Mouse (Mus musculus): ENCODE results near the gene Polr2g. TPM values are rescaled to one million over a fixed set of nuclear protein-coding genes. Genes with fewer than 3 reads are reported as not detected.

Polr2g gene
- 152 TPM for polyA plus RNA-seq (2012; fragmentation: generic; extraction: Trizol)

DNA sequence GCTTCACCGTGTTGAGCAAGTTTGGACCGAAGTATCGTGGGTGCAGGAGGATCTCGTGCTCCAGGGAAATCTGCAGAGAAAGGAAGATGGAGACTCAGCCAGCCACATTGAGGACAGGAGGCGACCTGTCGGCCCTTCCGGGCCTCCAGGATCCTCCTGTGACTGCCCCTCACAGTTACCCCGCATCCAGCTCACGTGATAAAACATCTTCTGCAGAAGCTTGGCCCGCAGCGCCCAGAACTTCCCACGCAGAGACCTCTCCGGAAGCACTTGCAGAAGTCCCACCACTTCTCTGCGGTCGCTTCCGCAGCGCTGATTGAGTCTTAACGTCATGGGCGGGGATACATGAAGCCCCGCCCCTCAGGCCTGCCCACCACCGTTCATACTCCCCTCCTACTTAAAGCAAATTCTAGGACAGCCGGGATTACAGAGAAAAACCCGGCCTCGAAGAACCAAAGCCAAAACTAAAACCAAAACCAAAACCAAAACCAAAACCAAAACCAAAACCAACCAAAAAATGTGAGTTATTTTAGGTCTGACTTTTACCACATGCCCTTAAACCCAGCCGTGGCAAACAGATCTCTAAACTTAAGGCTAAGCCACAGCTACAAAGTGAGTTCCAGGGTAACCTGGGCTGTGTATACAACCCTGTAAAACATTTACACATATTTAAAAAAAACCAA lies at the start of gene Polr2g:
TSS of gene Polr2g (minus strand) at position 314 of the 683 bp plus-strand sequence.
- H3K36me3 ChIP-seq (ENCODE audit: control insufficient read depth, insufficient read depth), result peaks cover 16% of the 10 kb centered on the region
- TF ChIP-seq USF1 (IDR thresholded peaks at IDR 0.05; ENCODE audit: low read depth) (peak; percentile 7), CEBPB (IDR thresholded peaks at IDR 0.05; ENCODE audit: insufficient read depth, poor library complexity, severe bottlenecking) (no peak), TCF3 (IDR thresholded peaks at IDR 0.05; ENCODE audit: insufficient read length, low read depth) (no peak), MYOG (IDR thresholded peaks at IDR 0.05; ENCODE audit: control insufficient read depth in 1 of 3, insufficient read depth in 1 of 3, insufficient read length in 2 of 3, low read depth in 2 of 3) (no peak), REST (IDR thresholded peaks at IDR 0.05; ENCODE audit: insufficient read depth, insufficient read length) (no peak), POLR2AphosphoS2 (IDR thresholded peaks at IDR 0.05; ENCODE audit: insufficient read length, low read depth) (peak; percentile 63), MYOD1 (IDR thresholded peaks at IDR 0.05; ENCODE audit: control insufficient read depth in 1 of 3, insufficient read length in 2 of 3, low read depth in 2 of 3) (no peak), POLR2A (IDR thresholded peaks at IDR 0.05; ENCODE audit: insufficient read length, low read depth) (peak; percentile 74), MAX (IDR thresholded peaks at IDR 0.05; ENCODE audit: low read depth) (no peak), TCF12 (IDR thresholded peaks at IDR 0.05; ENCODE audit: insufficient read depth, poor library complexity, severe bottlenecking) (no peak)
- H3ac ChIP-seq (ENCODE audit: control insufficient read depth, insufficient read length), result peak within 1 kb of the TSS; percentile 23
- peak within 1 kb of the TSS; percentile 80 for H3K4me2 ChIP-seq (ENCODE audit: low read depth)
- H3K4me3 ChIP-seq, result peak within 1 kb of the TSS; percentile 75
- no peaks in the 10 kb centered on the region for H3K27me3 ChIP-seq (ENCODE audit: control insufficient read depth, insufficient read depth, insufficient read length)
- H3K79me2 ChIP-seq (ENCODE audit: control insufficient read depth, insufficient read depth), result peaks cover 23% of the 10 kb centered on the region

DNA sequence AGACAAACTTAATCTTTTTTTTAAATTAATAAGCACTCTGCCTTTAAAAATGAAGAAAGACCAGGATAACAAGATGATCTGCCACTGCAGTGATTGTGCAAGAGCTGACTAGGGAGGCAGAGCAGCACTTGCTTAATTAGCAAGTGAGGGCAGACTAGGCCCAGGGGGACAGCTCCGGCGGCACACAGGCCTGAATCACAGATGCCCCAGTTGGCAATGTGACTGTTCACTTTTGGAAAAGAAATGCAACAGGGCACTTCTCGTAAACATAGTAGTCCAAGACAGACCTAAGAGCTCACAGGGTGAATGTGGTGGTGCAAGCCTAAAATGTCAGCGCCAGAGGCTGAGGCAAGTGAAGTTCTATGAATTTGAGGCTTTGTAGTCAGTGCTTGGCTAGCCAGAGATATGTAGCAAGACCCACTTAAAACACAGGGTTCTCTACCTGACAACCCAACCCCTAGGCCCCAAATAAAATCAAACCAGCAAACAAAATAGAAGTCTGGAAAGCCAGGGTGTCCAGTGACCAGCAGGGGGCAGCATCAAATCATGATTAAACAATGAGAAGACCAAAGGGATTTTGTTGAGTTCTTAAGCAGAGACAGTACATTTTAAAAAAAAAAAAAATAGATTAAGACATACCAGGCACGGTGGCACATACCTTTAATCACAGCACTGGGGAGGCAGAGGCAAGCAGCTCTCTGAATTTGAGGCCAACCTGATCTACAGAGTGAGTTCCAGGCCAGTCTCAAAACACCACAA lies 46.2 kb upstream of the Polr2g start:
- Histone ChIP-seq H3K4me3 (no peak overlapping the region), H3K79me2 (ENCODE audit: control insufficient read depth, insufficient read depth) (no peaks in the 10 kb centered on the region), H3K27me3 (ENCODE audit: control insufficient read depth, insufficient read depth, insufficient read length) (no peaks in the 10 kb centered on the region), H3K4me2 (ENCODE audit: low read depth) (no peak overlapping the region), H3ac (ENCODE audit: control insufficient read depth, insufficient read length) (no peak overlapping the region), H3K36me3 (ENCODE audit: control insufficient read depth, insufficient read depth) (peaks cover 31% of the 10 kb centered on the region)
- no peak for TF ChIP-seq SRF (IDR thresholded peaks at IDR 0.05; ENCODE audit: control insufficient read depth, insufficient read length, low read depth)
- no peak for TF ChIP-seq E2F4 (IDR thresholded peaks at IDR 0.05; ENCODE audit: insufficient read depth)
- no peak for TF ChIP-seq TCF3 (IDR thresholded peaks at IDR 0.05; ENCODE audit: insufficient read length, low read depth)
- TF ChIP-seq USF1 (IDR thresholded peaks at IDR 0.05; ENCODE audit: low read depth), result no peak
- no peak for TF ChIP-seq MYOD1 (IDR thresholded peaks at IDR 0.05; ENCODE audit: control insufficient read depth in 1 of 3, insufficient read length in 2 of 3, low read depth in 2 of 3)

DNA sequence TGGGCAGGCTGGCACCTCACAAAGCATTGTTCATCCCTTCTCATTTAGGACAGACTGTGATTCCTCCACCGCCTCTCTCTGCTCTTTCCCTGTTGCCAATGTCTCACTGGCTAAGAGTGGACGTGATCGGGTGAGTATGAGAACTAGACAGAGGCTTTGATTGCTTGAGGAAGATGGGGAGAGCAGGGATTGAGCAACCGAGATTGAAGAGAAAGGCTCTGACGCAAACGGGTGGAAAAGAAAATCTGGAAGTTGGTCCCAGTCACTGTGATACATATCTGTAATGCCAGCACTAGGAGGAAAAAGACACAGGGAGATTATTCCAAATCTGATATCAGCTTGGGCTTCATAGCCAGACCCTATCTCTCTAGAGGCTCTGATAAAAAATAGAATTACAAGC lies 44.6 kb upstream of the Polr2g start:
- no peak overlapping the region for H3K4me3 ChIP-seq
- TF ChIP-seq USF1 (IDR thresholded peaks at IDR 0.05; ENCODE audit: low read depth) (no peak), MAX (IDR thresholded peaks at IDR 0.05; ENCODE audit: low read depth) (no peak), POLR2AphosphoS2 (IDR thresholded peaks at IDR 0.05; ENCODE audit: insufficient read length, low read depth) (no peak), MYOD1 (IDR thresholded peaks at IDR 0.05; ENCODE audit: control insufficient read depth in 1 of 3, insufficient read length in 2 of 3, low read depth in 2 of 3) (no peak), E2F4 (IDR thresholded peaks at IDR 0.05; ENCODE audit: insufficient read depth) (no peak), MYOG (IDR thresholded peaks at IDR 0.05; ENCODE audit: control insufficient read depth in 1 of 3, insufficient read depth in 1 of 3, insufficient read length in 2 of 3, low read depth in 2 of 3) (no peak), SRF (IDR thresholded peaks at IDR 0.05; ENCODE audit: control insufficient read depth, insufficient read length, low read depth) (no peak), CEBPB (IDR thresholded peaks at IDR 0.05; ENCODE audit: insufficient read depth, poor library complexity, severe bottlenecking) (no peak), POLR2A (IDR thresholded peaks at IDR 0.05; ENCODE audit: insufficient read length, low read depth) (no peak)
- H3ac ChIP-seq (ENCODE audit: control insufficient read depth, insufficient read length), result no peak overlapping the region
- H3K36me3 ChIP-seq (ENCODE audit: control insufficient read depth, insufficient read depth), result peaks cover 25% of the 10 kb centered on the region
- H3K4me2 ChIP-seq (ENCODE audit: low read depth), result no peak overlapping the region
- no peaks in the 10 kb centered on the region for H3K27me3 ChIP-seq (ENCODE audit: control insufficient read depth, insufficient read depth, insufficient read length)
- no peaks in the 10 kb centered on the region for H3K79me2 ChIP-seq (ENCODE audit: control insufficient read depth, insufficient read depth)

DNA sequence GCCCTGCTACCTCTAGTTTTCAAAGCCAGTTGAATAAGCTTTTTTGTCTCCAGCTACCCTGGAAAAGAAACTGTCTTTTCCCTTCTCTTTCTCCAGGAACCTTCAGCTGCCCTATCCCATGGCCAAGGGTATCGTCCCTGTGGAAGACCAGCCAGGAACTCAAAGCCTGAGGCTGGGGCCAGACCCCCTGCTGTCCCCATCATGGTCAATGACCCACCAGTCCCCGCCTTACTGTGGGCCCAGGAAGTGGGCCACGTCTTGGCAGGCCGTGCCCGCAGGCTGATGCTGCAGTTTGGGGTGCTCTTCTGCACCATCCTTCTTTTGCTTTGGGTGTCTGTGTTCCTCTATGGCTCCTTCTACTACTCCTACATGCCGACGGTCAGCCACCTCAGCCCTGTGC lies 42.6 kb upstream of the Polr2g start:
- Histone ChIP-seq H3K4me3 (no peak overlapping the region), H3K79me2 (ENCODE audit: control insufficient read depth, insufficient read depth) (no peaks in the 10 kb centered on the region), H3ac (ENCODE audit: control insufficient read depth, insufficient read length) (no peak overlapping the region), H3K4me2 (ENCODE audit: low read depth) (no peak overlapping the region), H3K27me3 (ENCODE audit: control insufficient read depth, insufficient read depth, insufficient read length) (no peaks in the 10 kb centered on the region), H3K36me3 (ENCODE audit: control insufficient read depth, insufficient read depth) (peaks cover 18% of the 10 kb centered on the region)
- TF ChIP-seq SRF (IDR thresholded peaks at IDR 0.05; ENCODE audit: control insufficient read depth, insufficient read length, low read depth) (no peak), E2F4 (IDR thresholded peaks at IDR 0.05; ENCODE audit: insufficient read depth) (no peak)

Measured in myocyte (in vitro differentiated cells).